19 mouse cellular contexts compared by ENCODE assay signal in the genomic region with DNA sequence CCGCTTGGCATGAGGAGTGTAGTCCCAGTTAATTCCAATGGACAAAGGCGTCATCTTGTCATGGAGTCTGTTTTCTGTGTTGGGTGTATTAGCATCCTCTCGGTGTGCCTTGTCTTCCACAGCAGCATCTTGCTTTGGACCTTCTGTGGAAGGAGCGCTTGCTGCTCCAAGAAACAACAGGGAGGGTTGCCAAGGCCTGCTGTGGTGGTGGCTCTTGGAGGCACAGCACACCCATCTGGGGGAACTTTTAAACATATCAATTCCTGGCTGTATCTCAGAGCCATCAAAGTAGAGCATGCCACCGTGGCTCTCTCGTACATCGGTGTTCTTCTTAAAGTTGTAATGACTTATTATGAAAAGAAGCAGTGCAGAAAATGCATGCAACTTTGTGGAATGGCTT. TPM values are rescaled to one million over a fixed set of nuclear protein-coding genes. Genes with fewer than 3 reads are reported as not detected.
DNase-seq lines count a peak whose midpoint lies in the region; ATAC-seq lines count a peak whose summit lies in the region.
"Had no signal": no experiment of that assay in that cellular context is flagged by ENCODE, and none has a peak within 500 bp of the region (broad histone marks: within the 10 kb centered on the region; RNA-seq: fewer than 3 reads in every experiment).

No protein-coding gene starts in this region.

- peak; percentile 13; the same call in 1 of the 2 replicates for ATAC-seq in frontal cortex, adult (ENCODE audit: low TSS enrichment)
- ATAC-seq in midbrain, embryonic 11.5 days (ENCODE audit: low FRiP score), result no peak
- ATAC-seq in hindbrain, embryonic 14.5 days (ENCODE audit: low FRiP score), result no peak
- ATAC-seq: CD4-positive, CD25-positive, alpha-beta regulatory T cell, adult 4 months; forebrain, embryonic 13.5 days; forebrain, embryonic 15.5 days; forebrain, postnatal 0 days had no signal

- peaks cover 10% of the 10 kb centered on the region for H3K4me1 ChIP-seq in midbrain, embryonic 11.5 days (ENCODE audit: control insufficient read depth, insufficient read depth, low read length)
- H3K4me1 ChIP-seq in midbrain, embryonic 10.5 days, result peaks cover 44% of the 10 kb centered on the region
- no peaks in the 10 kb centered on the region for H3K4me1 ChIP-seq in hindbrain, embryonic 14.5 days (replicated peaks; ENCODE audit: control insufficient read depth, insufficient read depth, low read length)

- 92% methylated on average over 7 of the region's 7 CpGs for WGBS in midbrain, embryonic 11.5 days
- WGBS in midbrain, embryonic 10.5 days, result 94% methylated on average over 7 of the region's 7 CpGs
- WGBS in hindbrain, embryonic 14.5 days, result 93% methylated on average over 7 of the region's 7 CpGs

- no peaks in the 10 kb centered on the region for H3K36me3 ChIP-seq in midbrain, embryonic 11.5 days (ENCODE audit: control insufficient read depth, insufficient read depth, low read length)
- H3K36me3 ChIP-seq in midbrain, embryonic 10.5 days, result no peaks in the 10 kb centered on the region
- no peaks in the 10 kb centered on the region for H3K36me3 ChIP-seq in hindbrain, embryonic 14.5 days (replicated peaks; ENCODE audit: control insufficient read depth, insufficient read depth)
- H3K36me3 ChIP-seq: embryonic facial prominence, embryonic 10.5 days; embryonic facial prominence, embryonic 12.5 days; forebrain, embryonic 15.5 days had no signal

- H3K4me2 ChIP-seq in midbrain, embryonic 11.5 days, result no peak overlapping the region
- H3K4me2 ChIP-seq in hindbrain, embryonic 14.5 days (replicated peaks), result no peak overlapping the region
- H3K4me2 ChIP-seq: embryonic facial prominence, embryonic 12.5 days; forebrain, embryonic 13.5 days; forebrain, embryonic 15.5 days had no signal

- no peak overlapping the region for H3K27ac ChIP-seq in midbrain, embryonic 11.5 days (ENCODE audit: low read depth, low read length)
- H3K27ac ChIP-seq in midbrain, embryonic 10.5 days (replicated peaks), result no peak overlapping the region
- no peak overlapping the region for H3K27ac ChIP-seq in hindbrain, embryonic 14.5 days
- H3K27ac ChIP-seq: embryonic facial prominence, embryonic 10.5 days; embryonic facial prominence, embryonic 12.5 days; forebrain, embryonic 13.5 days; forebrain, embryonic 15.5 days had no signal

- H3K9ac ChIP-seq in midbrain, embryonic 11.5 days (ENCODE audit: low read length), result no peak overlapping the region
- H3K9ac ChIP-seq in hindbrain, embryonic 14.5 days, result no peak overlapping the region
- H3K9ac ChIP-seq: embryonic facial prominence, embryonic 12.5 days; forebrain, embryonic 13.5 days; forebrain, embryonic 15.5 days; forebrain, postnatal 0 days had no signal

- H3K9me3 ChIP-seq in midbrain, embryonic 11.5 days (ENCODE audit: control insufficient read depth, low read length), result no peaks in the 10 kb centered on the region
- H3K9me3 ChIP-seq in midbrain, embryonic 10.5 days (replicated peaks), result no peaks in the 10 kb centered on the region
- no peaks in the 10 kb centered on the region for H3K9me3 ChIP-seq in hindbrain, embryonic 14.5 days (ENCODE audit: control insufficient read depth, low read length)
- H3K9me3 ChIP-seq: embryonic facial prominence, embryonic 10.5 days; embryonic facial prominence, embryonic 12.5 days; forebrain, embryonic 13.5 days; forebrain, embryonic 15.5 days had no signal

- DNase-seq in frontal cortex, postnatal 14 days (ENCODE audit: low spot score in 2 of 2), result no peak
- DNase-seq in midbrain, embryonic 11.5 days (ENCODE audit: low spot score, missing footprints), result peak; percentile 73
- no peak for DNase-seq in midbrain, embryonic 10.5 days (ENCODE audit: low spot score)
- DNase-seq in hindbrain, embryonic 14.5 days (ENCODE audit: low spot score), result no peak
- DNase-seq: adrenal gland, adult 2 months; adrenal gland, postnatal 10 days; adrenal gland, postnatal 25 days; B cell, adult 2 months; cerebellum, adult 11-12 months; cerebellum, adult 2 months; cerebellum, adult 9-10 months; cerebellum, postnatal 25 days; forebrain, postnatal 0 days had no signal

- no peak overlapping the region for H3K4me3 ChIP-seq in midbrain, embryonic 11.5 days (ENCODE audit: low read depth, low read length)
- H3K4me3 ChIP-seq in midbrain, embryonic 10.5 days, result no peak overlapping the region
- H3K4me3 ChIP-seq in hindbrain, embryonic 14.5 days (replicated peaks; ENCODE audit: low read length), result no peak overlapping the region
- H3K4me3 ChIP-seq: embryonic facial prominence, embryonic 10.5 days; embryonic facial prominence, embryonic 12.5 days; forebrain, embryonic 13.5 days; forebrain, embryonic 15.5 days had no signal

- no peaks in the 10 kb centered on the region for H3K27me3 ChIP-seq in midbrain, embryonic 11.5 days (ENCODE audit: control insufficient read depth, insufficient read depth, low read length)
- no peaks in the 10 kb centered on the region for H3K27me3 ChIP-seq in midbrain, embryonic 10.5 days (ENCODE audit: low read depth, poor library complexity, severe bottlenecking)
- no peaks in the 10 kb centered on the region for H3K27me3 ChIP-seq in hindbrain, embryonic 14.5 days (ENCODE audit: control insufficient read depth, insufficient read depth, low read length)
- H3K27me3 ChIP-seq: embryonic facial prominence, embryonic 12.5 days; forebrain, embryonic 13.5 days; forebrain, embryonic 15.5 days had no signal

RNA-seq across cellular contexts. Expression of gene Ppp1r16b, which starts 13.9 kb away (rescaled TPM):
- 3.2 and 3.3 TPM in 2 replicates for polyA plus RNA-seq in midbrain, embryonic 11.5 days (2014; fragmentation: Nextera tagmentation; extraction: Ambion mirVana)
- 3.6 and 3.7 TPM in 2 replicates for polyA plus RNA-seq in midbrain, embryonic 10.5 days (2016; fragmentation: Nextera tagmentation; extraction: Ambion mirVana)
- polyA plus RNA-seq in hindbrain, embryonic 14.5 days (2014; fragmentation: Nextera tagmentation; extraction: Ambion mirVana), result 20.0 and 20.8 TPM in 2 replicates

RNA-seq across cellular contexts. Expression of gene Actr5, which starts 54.4 kb away (rescaled TPM):
- 15.3 and 16.0 TPM in 2 replicates for polyA plus RNA-seq in midbrain, embryonic 11.5 days (2014; fragmentation: Nextera tagmentation; extraction: Ambion mirVana)
- 14.1 and 14.8 TPM in 2 replicates for polyA plus RNA-seq in midbrain, embryonic 10.5 days (2016; fragmentation: Nextera tagmentation; extraction: Ambion mirVana)
- polyA plus RNA-seq in hindbrain, embryonic 14.5 days (2014; fragmentation: Nextera tagmentation; extraction: Ambion mirVana), result 14.6 TPM in 2 replicates
